Mouse (Mus musculus) ES-E14 (cell line): ENCODE measurements at regions not wholly inside any gene's neighbourhood (a gene's known extent, or its start where the extent isn't known, plus 50 kb on each side); places are given as distances from the start of the nearest gene placed in this dataset.

ENCODE experiments used
- DNase-seq: peaks from one replicate; pipeline ENCODE4 v3.0.0-alpha.2; 2013; ENCODE audit warnings: low read depth, low spot score
- H3K27ac ChIP-seq: 2 replicates; pipeline ENCODE4 v1.5.1; 2012; ENCODE audit warnings: low read depth, mild to moderate bottlenecking, low read length, moderate library complexity, mixed read lengths; ENCODE audit not compliant: poor library complexity, insufficient read depth, severe bottlenecking
- H3K36me3 ChIP-seq: 2 replicates; pipeline ENCODE4 v1.6.1; 2012; ENCODE audit warnings: mild to moderate bottlenecking, low read length, moderate library complexity, mixed read lengths; ENCODE audit not compliant: control insufficient read depth, poor library complexity, insufficient read depth, severe bottlenecking
- H3K4me1 ChIP-seq, 2 experiments: fragments of 150-350 bp in 1 of 2; sonication (generic) in 1 of 2; 2 replicates each; pipeline ENCODE4 v1.6.1; 2012; ENCODE audit warnings: low read length in 2 of 2, mild to moderate bottlenecking in 1 of 2, mixed read lengths in 1 of 2; ENCODE audit not compliant: control insufficient read depth in 2 of 2, insufficient read depth in 2 of 2, poor library complexity in 1 of 2
- H3K4me3 ChIP-seq, 2 experiments: fragments of 150-350 bp in 1 of 2; sonication (generic) in 1 of 2; 2 replicates each; pipeline ENCODE4 v1.5.1; 2012; ENCODE audit warnings: low read length in 2 of 2, low read depth in 1 of 2, mild to moderate bottlenecking in 1 of 2, mixed read lengths in 1 of 2; ENCODE audit not compliant: insufficient read depth in 1 of 2, poor library complexity in 1 of 2, severe bottlenecking in 1 of 2
- H3K9ac ChIP-seq: 2 replicates; pipeline ENCODE4 v1.6.1; 2012; ENCODE audit warnings: low read depth, mild to moderate bottlenecking, low read length, mixed read lengths; ENCODE audit not compliant: poor library complexity, insufficient read depth, severe bottlenecking
- H3K9me3 ChIP-seq: fragments of 150-350 bp; sonication (generic); 2 replicates; pipeline ENCODE4 v1.6.1; 2012; ENCODE audit warnings: low read depth, mild to moderate bottlenecking, low read length; ENCODE audit not compliant: control insufficient read depth, insufficient read depth
- CHD2 ChIP-seq: IDR thresholded peaks from 2 replicates; pipeline ENCODE4 v1.6.1; 2014; ENCODE audit warnings: mild to moderate bottlenecking, low read depth, low read length, inconsistent platforms
- HCFC1 ChIP-seq: IDR thresholded peaks from 2 replicates; pipeline ENCODE4 v1.6.1; 2012; ENCODE audit warnings: low read length, inconsistent platforms, borderline replicate concordance; ENCODE audit not compliant: insufficient read depth
- MAFK ChIP-seq: IDR thresholded peaks from 2 replicates; pipeline ENCODE4 v1.6.1; 2014; ENCODE audit warnings: mild to moderate bottlenecking, low read depth, low read length, inconsistent platforms; ENCODE audit not compliant: insufficient read depth
- ZC3H11A ChIP-seq: IDR thresholded peaks from 2 replicates; pipeline ENCODE4 v1.6.1; 2012; ENCODE audit warnings: low read depth, mild to moderate bottlenecking, inconsistent platforms, low read length, borderline replicate concordance
- ZNF384 ChIP-seq: IDR thresholded peaks from 2 replicates; pipeline ENCODE4 v1.6.1; 2012; ENCODE audit warnings: low read depth, low read length, inconsistent platforms
- in situ Hi-C, 2 experiments: fragments of 600-800 bp; cut with MboI; formaldehyde crosslinking; loops; one replicate each; pipeline ENCODE4 v1.15.1; 2025; ENCODE audit warnings: low sequenced_read_pairs in 2 of 2, inconsistent platforms in 1 of 2; ENCODE audit not compliant: unreplicated experiment in 2 of 2

DNA sequence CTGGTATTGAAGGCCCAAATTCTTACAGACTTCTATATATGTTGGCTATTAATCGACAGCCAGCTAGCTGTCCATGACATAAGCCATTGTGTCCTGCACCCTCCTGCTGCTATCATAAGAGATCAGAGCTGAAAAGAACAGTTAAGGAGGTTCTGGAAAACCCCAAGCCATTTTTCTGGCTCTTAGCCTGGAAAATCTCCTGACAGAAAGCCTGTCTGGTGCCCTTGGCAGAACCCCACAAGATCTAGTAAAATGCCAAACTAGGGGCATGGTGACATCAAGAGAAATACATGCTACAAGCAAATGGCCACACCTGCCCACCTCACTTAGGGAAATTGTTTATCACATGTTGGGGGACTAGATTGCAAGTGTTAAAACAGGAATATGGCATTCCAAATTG is 91.6 kb upstream of the Vgll2 start:
- in situ Hi-C loops: no loop called here
- Histone ChIP-seq H3K9me3 (no peaks in the 10 kb centered on the region), H3K4me1 (no peaks in the 10 kb centered on the region), H3K4me3 (no peak overlapping the region), H3K36me3 (no peaks in the 10 kb centered on the region), H3K27ac (no peak overlapping the region), H3K9ac (no peak overlapping the region)
- TF ChIP-seq CHD2: no peak
- no peak for TF ChIP-seq MAFK
- no peak for TF ChIP-seq HCFC1
- no peak for TF ChIP-seq ZC3H11A
- no peak for DNase-seq

- Histone ChIP-seq H3K9ac (no peak overlapping the region), H3K9me3 (no peaks in the 10 kb centered on the region), H3K4me3 (no peak overlapping the region), H3K36me3 (no peaks in the 10 kb centered on the region), H3K27ac (no peak overlapping the region), H3K4me1 (no peaks in the 10 kb centered on the region)
- TF ChIP-seq CHD2: no peak
- no peak for TF ChIP-seq HCFC1
- TF ChIP-seq MAFK: no peak
- no peak for TF ChIP-seq ZC3H11A
- TF ChIP-seq ZNF384: no peak
- in situ Hi-C loops: no loop called here
- no peak for DNase-seq
These were observed 86.8 kb upstream of the Vgll2 start for GRCm38 (mm10) chr10:51935482-51935881.

GRCm38 (mm10) chr10:51941192-51941591 is 81.1 kb upstream of the Vgll2 start:
- in situ Hi-C loops: no loop called here
- no peaks in the 10 kb centered on the region for H3K9me3 ChIP-seq
- DNase-seq: no peak
- H3K36me3 ChIP-seq: no peaks in the 10 kb centered on the region
- H3K27ac ChIP-seq: no peak overlapping the region
- H3K4me3 ChIP-seq: no peak overlapping the region
- no peaks in the 10 kb centered on the region for H3K4me1 ChIP-seq
- H3K9ac ChIP-seq: no peak overlapping the region
- TF ChIP-seq ZNF384: no peak
- no peak for TF ChIP-seq HCFC1
- no peak for TF ChIP-seq CHD2
- no peak for TF ChIP-seq MAFK

DNA sequence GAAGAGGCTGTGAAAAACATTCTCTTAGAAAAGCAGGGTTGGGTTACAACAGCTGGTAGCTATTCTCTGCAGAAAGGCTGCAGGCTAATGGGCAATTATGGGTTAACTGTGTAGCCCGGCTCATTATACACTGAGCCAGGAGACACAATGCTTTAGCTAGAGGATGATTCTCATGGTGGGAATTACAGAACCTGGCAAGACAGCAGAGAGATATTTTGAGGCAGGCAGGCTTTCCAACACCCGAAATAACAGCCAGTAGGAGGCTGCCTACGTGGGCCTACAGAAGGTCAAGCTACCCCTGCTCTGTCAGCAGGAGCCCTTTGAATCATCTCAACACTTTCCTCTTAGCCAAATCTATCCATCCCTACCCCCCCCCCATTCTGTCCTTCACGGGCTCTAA is 76.6 kb upstream of the Vgll2 start:
- in situ Hi-C loops: no loop called here
- no peaks in the 10 kb centered on the region for H3K36me3 ChIP-seq
- no peak overlapping the region for H3K27ac ChIP-seq
- H3K4me1 ChIP-seq: no peaks in the 10 kb centered on the region
- no peak for TF ChIP-seq CHD2
- TF ChIP-seq ZC3H11A: no peak
- no peak for TF ChIP-seq ZNF384
- TF ChIP-seq MAFK: no peak
- TF ChIP-seq HCFC1: no peak
- H3K9ac ChIP-seq: no peak overlapping the region
- H3K9me3 ChIP-seq: no peaks in the 10 kb centered on the region
- no peak overlapping the region for H3K4me3 ChIP-seq
- DNase-seq: no peak

- no peaks in the 10 kb centered on the region for H3K4me1 ChIP-seq
- H3K4me3 ChIP-seq: no peak overlapping the region
- H3K9ac ChIP-seq: no peak overlapping the region
- DNase-seq: no peak
- no peak overlapping the region for H3K27ac ChIP-seq
- TF ChIP-seq ZNF384 (no peak), CHD2 (no peak), ZC3H11A (no peak), HCFC1 (no peak), MAFK (no peak)
- H3K36me3 ChIP-seq: no peaks in the 10 kb centered on the region
- in situ Hi-C loops: no loop called here
- H3K9me3 ChIP-seq: no peaks in the 10 kb centered on the region
These were observed 76.1 kb upstream of the Vgll2 start for GRCm38 (mm10) chr10:51946189-51946588.
